Mouse (Mus musculus) CH12.LX (cell line): ENCODE data around the gene 2310061I04Rik. TPM values are rescaled to one million over a fixed set of nuclear protein-coding genes. Genes with fewer than 3 reads are reported as not detected.

Source experiments
- DNase-seq: peaks from one replicate; pipeline ENCODE4 v3.0.0-alpha.2; 2013; ENCODE audit errors: extremely low read depth
- H3K27ac ChIP-seq: 2 replicates; pipeline ENCODE4 v1.5.1; 2012; ENCODE audit warnings: low read depth, mild to moderate bottlenecking, control low read depth, moderate library complexity; ENCODE audit not compliant: insufficient read depth
- H3K27me3 ChIP-seq: replicated peaks from 2 replicates; pipeline ENCODE3; 2012; ENCODE audit warnings: inconsistent platforms
- H3K36me3 ChIP-seq, 2 experiments: replicated peaks in 1 of 2; 2 replicates each; pipeline versions ENCODE3 to v1.6.1; 2012; ENCODE audit warnings: inconsistent platforms in 1 of 2, low read length in 1 of 2, mild to moderate bottlenecking in 1 of 2, mixed read lengths in 1 of 2, moderate library complexity in 1 of 2; ENCODE audit not compliant: control insufficient read depth in 1 of 2, insufficient read depth in 1 of 2
- H3K4me1 ChIP-seq, 2 experiments: 2 replicates each; pipeline ENCODE4 v1.6.1; 2012; ENCODE audit warnings: inconsistent platforms in 1 of 2, moderate library complexity in 1 of 2; ENCODE audit not compliant: insufficient read depth in 2 of 2, control insufficient read depth in 1 of 2
- H3K4me2 ChIP-seq: 2 replicates; pipeline ENCODE4 v1.6.1; 2012; ENCODE audit warnings: low read depth, mild to moderate bottlenecking, control low read depth; ENCODE audit not compliant: poor library complexity, insufficient read depth, severe bottlenecking
- H3K4me3 ChIP-seq, 3 experiments: fragments of 150-350 bp in 1 of 3; sonication (generic) in 1 of 3; replicated peaks in 1 of 3; 2 replicates each; pipeline versions ENCODE3 to v1.5.1; 2011 to 2012; ENCODE audit warnings: low read depth in 2 of 3, low read length in 2 of 3, mild to moderate bottlenecking in 2 of 3, moderate library complexity in 2 of 3, control low read depth in 1 of 3, improper control_type of control experiment in 1 of 3, inconsistent platforms in 1 of 3, mixed read lengths in 1 of 3; ENCODE audit not compliant: poor library complexity in 1 of 3
- H3K79me2 ChIP-seq: replicated peaks from 2 replicates; pipeline ENCODE4 v1.6.1; 2012; ENCODE audit warnings: mild to moderate bottlenecking, moderate library complexity; ENCODE audit not compliant: control insufficient read depth, poor library complexity, insufficient read depth, severe bottlenecking; ENCODE audit errors: extremely low read depth
- H3K9ac ChIP-seq: 2 replicates; pipeline ENCODE4 v1.6.1; 2012; ENCODE audit warnings: low read depth, mild to moderate bottlenecking, control low read depth, moderate library complexity; ENCODE audit not compliant: insufficient read depth
- H3K9me3 ChIP-seq: replicated peaks from 2 replicates; pipeline ENCODE3; 2012; ENCODE audit warnings: low read length, inconsistent platforms, mixed read lengths
- BHLHE40 ChIP-seq: IDR thresholded peaks from 2 replicates; pipeline ENCODE4 v1.6.1; 2011; ENCODE audit warnings: mild to moderate bottlenecking, low read depth, low read length, improper control_type of control experiment
- CHD2 ChIP-seq: IDR thresholded peaks from 2 replicates; pipeline ENCODE4 v1.6.1; 2011; ENCODE audit warnings: low read length, improper control_type of control experiment
- GABPA ChIP-seq: IDR thresholded peaks from 2 replicates; pipeline ENCODE4 v1.6.1; 2012; ENCODE audit warnings: low read depth, low read length, improper control_type of control experiment, inconsistent platforms; ENCODE audit not compliant: insufficient replicate concordance
- MXI1 ChIP-seq: IDR thresholded peaks from 2 replicates; pipeline ENCODE4 v1.6.1; 2011; ENCODE audit warnings: mild to moderate bottlenecking, low read depth, low read length, improper control_type of control experiment
- PAX5 ChIP-seq: IDR thresholded peaks from 2 replicates; pipeline ENCODE4 v1.6.1; 2012; ENCODE audit warnings: low read length, inconsistent platforms, mixed read lengths
- POLR2A ChIP-seq: IDR thresholded peaks from 2 replicates; pipeline ENCODE4 v1.6.1; 2011; ENCODE audit warnings: low read depth, mild to moderate bottlenecking, improper control_type of control experiment, low read length
- POLR2AphosphoS2 ChIP-seq: IDR thresholded peaks from 2 replicates; pipeline ENCODE4 v1.6.1; 2011; ENCODE audit warnings: low read depth, low read length, improper control_type of control experiment
- RCOR1 ChIP-seq: conservative IDR thresholded peaks from 2 replicates; pipeline ENCODE4 v1.6.1; 2012; ENCODE audit warnings: low read depth, mild to moderate bottlenecking, inconsistent platforms, low read length, improper control_type of control experiment
- TBP ChIP-seq: conservative IDR thresholded peaks from 2 replicates; pipeline ENCODE4 v1.6.1; 2011; ENCODE audit warnings: low read depth, low read length, improper control_type of control experiment
- ZC3H11A ChIP-seq: IDR thresholded peaks from 2 replicates; pipeline ENCODE4 v1.6.1; 2012; ENCODE audit warnings: low read depth, mild to moderate bottlenecking, inconsistent platforms, low read length, improper control_type of control experiment
- dilution Hi-C: fragments of 300-500 bp; cut with MboI; formaldehyde crosslinking; loops from 2 replicates; pipeline ENCODE4 v1.14.3; 2020; ENCODE audit warnings: low sequenced_read_pairs; ENCODE audit not compliant: extremely low pct_unique_long_range_greater_than_20kb, extremely low pct_ligation_motif_present
- in situ Hi-C: fragments of 300-500 bp; cut with MboI; formaldehyde crosslinking; loops from 3 replicates; pipeline ENCODE4 v1.14.3; 2019; ENCODE audit warnings: low sequenced_read_pairs, low pct_ligation_motif_present, low pct_unique_long_range_greater_than_20kb, mixed read lengths
- polyA plus RNA-seq: library from polyadenylated mRNA; unstranded; fragments of >175 nt; gene quantifications from 2 replicates; pipeline ENCODE4 v1.2.1, GENCODE M21; 2012; ENCODE audit warnings: low read depth; ENCODE audit not compliant: insufficient read length
- total RNA-seq, 2 experiments: library from RNA; depleted of rRNA; stranded (reverse); fragments of 300-350 nt in 1 of 2; fragments of >200 nt in 1 of 2; gene quantifications; 2 replicates each; pipeline ENCODE4 v1.2.3; 2012 to 2014

The 2310061I04Rik gene
- total and polyA plus RNA-seq, 3 experiments: 5.7 to 46.4 (median 8.7) TPM

GRCm38 (mm10) chr17:35929534-35929933 lies 32.3 kb upstream of the 2310061I04Rik start:
- TF ChIP-seq MXI1 (no peak), POLR2AphosphoS2 (no peak), TBP (no peak), PAX5 (no peak), GABPA (no peak), ZC3H11A (no peak), CHD2 (no peak)
- dilution Hi-C loops: no loop called here
- H3K4me2 ChIP-seq: no peak overlapping the region
- in situ Hi-C loops: no loop called here
- no peaks in the 10 kb centered on the region for H3K79me2 ChIP-seq
- H3K27ac ChIP-seq: no peak overlapping the region
- no peaks in the 10 kb centered on the region for H3K27me3 ChIP-seq
- no peak overlapping the region for H3K9ac ChIP-seq
- peaks cover 61 to 66% of the 10 kb centered on the region in 2 experiments for H3K36me3 ChIP-seq
- no peak overlapping the region for H3K4me3 ChIP-seq
- H3K9me3 ChIP-seq: no peaks in the 10 kb centered on the region
- no peak for DNase-seq
- H3K4me1 ChIP-seq: no peaks in the 10 kb centered on the region

GRCm38 (mm10) chr17:35927471-35927870 lies 30.2 kb upstream of the 2310061I04Rik start:
- Histone ChIP-seq H3K4me1 (peaks cover 0 to 14% of the 10 kb centered on the region in 2 experiments; a peak in 2 of 4 replicates), H3K27me3 (no peaks in the 10 kb centered on the region), H3K27ac (no peak overlapping the region), H3K9ac (no peak overlapping the region), H3K4me2 (no peak overlapping the region), H3K36me3 (peaks cover 76 to 84% of the 10 kb centered on the region in 2 experiments), H3K9me3 (no peaks in the 10 kb centered on the region), H3K4me3 (no peak overlapping the region), H3K79me2 (peaks cover 3% of the 10 kb centered on the region)
- DNase-seq: no peak
- TF ChIP-seq RCOR1: no peak
- dilution Hi-C loops (no loop called here), in situ Hi-C loops (no loop called here)

- Histone ChIP-seq H3K27me3 (no peaks in the 10 kb centered on the region), H3K79me2 (peaks cover 15% of the 10 kb centered on the region), H3K4me2 (no peak overlapping the region), H3K27ac (no peak overlapping the region), H3K36me3 (peaks cover 50 to 81% of the 10 kb centered on the region in 2 experiments), H3K9ac (no peak overlapping the region), H3K9me3 (no peaks in the 10 kb centered on the region), H3K4me1 (peaks cover 6 to 47% of the 10 kb centered on the region in 2 experiments; a peak in 3 of 4 replicates), H3K4me3 (no peak overlapping the region)
- no peak for DNase-seq
- TF ChIP-seq BHLHE40: no peak
- peak; percentile 24; the same call in 1 of the 2 replicates for TF ChIP-seq POLR2A
- dilution Hi-C loops: no loop called here
- in situ Hi-C loops: no loop called here
Observed at GRCm38 (mm10) chr17:35923281-35923680, 26.1 kb upstream of the 2310061I04Rik start.
